Mouse (Mus musculus): ENCODE measurements around the gene Baz1b. TPM values are rescaled to one million over a fixed set of nuclear protein-coding genes. Genes with fewer than 3 reads are reported as not detected.
A peak's percentile ranks its signal among the peaks of the same experiment; 100 is the strongest.

Gene Baz1b
- polyA plus RNA-seq, 1 experiment from 2014 or later = 83.6 TPM

DNA sequence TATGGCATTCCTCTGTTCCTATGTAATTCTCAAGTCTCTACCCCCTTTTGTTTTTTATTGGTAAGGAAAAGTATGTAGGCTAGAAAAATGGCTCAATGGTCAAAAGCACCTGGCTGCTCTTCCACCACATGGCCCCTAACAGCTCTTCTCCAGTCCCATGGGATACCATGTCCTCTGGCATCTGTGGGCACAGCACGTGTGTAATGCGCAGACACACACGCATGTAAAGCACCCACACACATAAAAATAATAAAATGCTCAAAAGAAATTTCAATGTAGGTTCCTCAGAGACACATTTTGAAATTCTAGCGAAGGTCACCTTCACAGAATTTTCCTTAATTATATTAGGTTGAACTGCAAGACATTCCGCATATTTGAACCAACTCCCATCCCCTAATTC, 17.6 kb upstream of the Baz1b start:
- no peak for DNase-seq (ENCODE audit: low spot score)
- WGBS = 91% methylated on average over 5 of the region's 5 CpGs
- H3K4me1 ChIP-seq (replicated peaks; ENCODE audit: control insufficient read depth, insufficient read depth, low read length) = 0 out of 2 replicates have a peak, but pooled peaks cover 3% of the 10 kb centered on the region
- no peaks in the 10 kb centered on the region for H3K9me3 ChIP-seq (ENCODE audit: control insufficient read depth, low read length)
- peak overlapping the region; percentile 74 for H3K4me3 ChIP-seq (ENCODE audit: low read depth, low read length)
- H3K36me3 ChIP-seq (ENCODE audit: control insufficient read depth, insufficient read depth, low read length) = no peaks in the 10 kb centered on the region
- peak overlapping the region; percentile 88 for H3K9ac ChIP-seq (ENCODE audit: low read length)
- H3K27me3 ChIP-seq (ENCODE audit: control insufficient read depth, insufficient read depth, low read length) = no peaks in the 10 kb centered on the region
- peak overlapping the region; percentile 97; the same call in 1 of the 2 replicates for H3K27ac ChIP-seq (ENCODE audit: low read depth, low read length)
- ATAC-seq (replicated peaks; ENCODE audit: low FRiP score) = no peak
- peak overlapping the region; percentile 70 for H3K4me2 ChIP-seq (ENCODE audit: low read depth, low read length, severe bottlenecking)

DNA sequence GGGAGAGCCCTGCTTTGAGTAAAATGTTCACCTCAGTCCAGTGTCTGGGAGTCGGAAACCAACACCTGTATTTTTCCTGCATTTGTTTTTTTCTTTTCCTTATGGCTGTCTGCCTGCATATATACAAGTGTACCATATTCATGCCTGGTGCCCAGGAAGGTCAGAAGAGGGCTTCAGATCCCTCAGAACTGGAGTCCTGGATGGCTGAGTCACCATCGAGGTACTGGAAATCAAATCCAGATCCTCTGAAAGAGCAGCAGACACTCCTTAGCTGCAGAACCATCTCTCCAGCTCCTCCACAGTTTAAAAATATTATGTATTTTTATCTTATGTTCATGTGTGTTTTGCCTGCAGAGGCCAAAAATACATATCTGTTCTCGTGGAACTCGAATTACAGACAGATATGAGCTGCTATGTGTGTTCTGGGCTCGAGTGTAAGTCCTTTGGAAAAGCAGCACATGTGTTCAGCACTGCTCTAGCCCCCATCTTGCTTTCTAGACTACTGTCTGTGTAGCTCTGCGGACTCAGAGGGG, 15.3 kb upstream of the Baz1b start:
- Histone ChIP-seq H3K27ac (ENCODE audit: low read depth, low read length) (no peak overlapping the region), H3K4me2 (ENCODE audit: low read depth, low read length, severe bottlenecking) (no peak overlapping the region), H3K9me3 (ENCODE audit: control insufficient read depth, low read length) (no peaks in the 10 kb centered on the region), H3K27me3 (ENCODE audit: control insufficient read depth, insufficient read depth, low read length) (no peaks in the 10 kb centered on the region), H3K4me1 (replicated peaks; ENCODE audit: control insufficient read depth, insufficient read depth, low read length) (0 out of 2 replicates have a peak, but pooled peaks cover 3% of the 10 kb centered on the region), H3K9ac (ENCODE audit: low read length) (no peak overlapping the region), H3K4me3 (ENCODE audit: low read depth, low read length) (no peak overlapping the region), H3K36me3 (ENCODE audit: control insufficient read depth, insufficient read depth, low read length) (no peaks in the 10 kb centered on the region; the same call in 1 of the 2 replicates)
- 88% methylated on average over 6 of the region's 6 CpGs for WGBS
- no peak for DNase-seq (ENCODE audit: low spot score)
- ATAC-seq (replicated peaks; ENCODE audit: low FRiP score) = no peak

DNA sequence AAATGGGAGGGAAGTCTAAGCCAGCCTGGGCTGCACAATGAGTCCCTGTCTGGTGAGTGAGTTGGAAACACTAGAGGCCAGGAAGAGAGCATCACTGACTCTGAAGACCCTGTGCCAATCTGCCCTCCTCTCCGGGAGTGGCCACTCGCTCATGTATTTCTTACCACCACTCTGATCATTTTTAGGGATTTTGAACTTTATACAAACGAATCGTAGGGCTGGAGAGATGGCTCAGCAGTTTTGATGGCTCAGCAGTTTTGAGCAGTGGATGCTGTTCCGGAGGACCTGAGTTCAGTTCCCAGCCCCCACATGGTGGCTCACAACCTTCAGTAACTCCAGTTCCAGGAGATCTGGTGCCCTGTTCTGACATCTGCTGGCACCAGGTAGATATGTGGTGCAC, 14.1 kb upstream of the Baz1b start:
- H3K36me3 ChIP-seq (ENCODE audit: control insufficient read depth, insufficient read depth, low read length) = no peaks in the 10 kb centered on the region; the same call in 1 of the 2 replicates

DNA sequence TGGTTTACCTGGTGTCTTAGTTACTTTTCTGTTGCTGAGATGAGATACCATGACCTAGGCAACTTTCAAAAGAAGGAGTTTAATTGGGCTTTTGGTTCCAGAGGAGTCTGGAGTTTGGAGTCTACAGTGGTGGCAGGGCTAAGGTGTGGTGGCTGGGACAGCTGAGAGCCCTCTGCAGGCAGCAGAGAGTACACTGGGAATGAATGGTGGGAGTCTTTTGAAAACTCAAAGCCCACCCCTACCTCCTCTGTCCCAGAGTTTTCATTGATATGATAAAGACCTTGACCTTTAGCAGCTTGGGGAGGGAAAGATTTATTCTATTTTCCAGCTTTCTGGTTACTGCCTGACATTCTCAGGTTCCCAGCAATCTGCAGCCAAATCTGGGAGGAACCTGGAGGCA, 12.0 kb upstream of the Baz1b start:
- no peak overlapping the region for H3K9ac ChIP-seq (ENCODE audit: low read length)
- no peaks in the 10 kb centered on the region for H3K9me3 ChIP-seq (ENCODE audit: control insufficient read depth, low read length)
- DNase-seq (ENCODE audit: low spot score) = no peak
- peaks cover 7% of the 10 kb centered on the region; the same call in 1 of the 2 replicates for H3K36me3 ChIP-seq (ENCODE audit: control insufficient read depth, insufficient read depth, low read length)
- no peak for ATAC-seq (replicated peaks; ENCODE audit: low FRiP score)
- no peak overlapping the region for H3K4me2 ChIP-seq (ENCODE audit: low read depth, low read length, severe bottlenecking)
- no peaks in the 10 kb centered on the region for H3K27me3 ChIP-seq (ENCODE audit: control insufficient read depth, insufficient read depth, low read length)
- no peaks in the 10 kb centered on the region for H3K4me1 ChIP-seq (replicated peaks; ENCODE audit: control insufficient read depth, insufficient read depth, low read length)
- no peak overlapping the region for H3K27ac ChIP-seq (ENCODE audit: low read depth, low read length)
- no peak overlapping the region for H3K4me3 ChIP-seq (ENCODE audit: low read depth, low read length)

More for the DNA sequence above, 14.1 kb upstream of the Baz1b start:
- no peak overlapping the region for H3K4me2 ChIP-seq (ENCODE audit: low read depth, low read length, severe bottlenecking)
- H3K4me1 ChIP-seq (replicated peaks; ENCODE audit: control insufficient read depth, insufficient read depth, low read length) = 0 out of 2 replicates have a peak, but pooled peaks cover under 1% of the 10 kb centered on the region
- H3K9me3 ChIP-seq (ENCODE audit: control insufficient read depth, low read length) = no peaks in the 10 kb centered on the region
- H3K27ac ChIP-seq (ENCODE audit: low read depth, low read length) = no peak overlapping the region
- no peak for ATAC-seq (replicated peaks; ENCODE audit: low FRiP score)
- 93% methylated on average over 5 of the region's 5 CpGs for WGBS
- H3K27me3 ChIP-seq (ENCODE audit: control insufficient read depth, insufficient read depth, low read length) = no peaks in the 10 kb centered on the region
- H3K9ac ChIP-seq (ENCODE audit: low read length) = no peak overlapping the region
- no peak for DNase-seq (ENCODE audit: low spot score)
- no peak overlapping the region for H3K4me3 ChIP-seq (ENCODE audit: low read depth, low read length)

DNA sequence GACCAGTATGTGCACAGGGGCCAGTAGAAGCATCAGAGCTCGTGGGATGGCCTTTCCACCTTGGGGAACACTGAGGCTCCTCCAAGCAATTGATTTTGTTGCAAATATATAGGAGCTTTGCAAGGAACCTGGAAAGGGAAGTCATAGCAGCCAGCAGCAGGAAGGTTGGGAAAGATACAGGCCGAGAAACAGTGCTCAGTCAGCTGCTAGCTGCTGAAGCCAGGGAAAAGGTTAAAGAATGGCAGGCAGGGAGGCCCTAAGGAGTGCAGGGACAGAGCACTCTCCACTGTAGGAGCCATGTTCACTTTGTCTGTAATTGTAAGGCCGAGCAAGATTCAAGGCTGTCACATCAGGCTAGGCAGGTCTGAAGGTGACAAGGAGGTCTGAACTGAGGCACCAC, 8.5 kb upstream of the Baz1b start:
- DNase-seq (ENCODE audit: low spot score) = no peak
- Histone ChIP-seq H3K36me3 (ENCODE audit: control insufficient read depth, insufficient read depth, low read length) (peaks cover 19% of the 10 kb centered on the region), H3K4me1 (replicated peaks; ENCODE audit: control insufficient read depth, insufficient read depth, low read length) (no peaks in the 10 kb centered on the region), H3K27me3 (ENCODE audit: control insufficient read depth, insufficient read depth, low read length) (no peaks in the 10 kb centered on the region), H3K27ac (ENCODE audit: low read depth, low read length) (no peak overlapping the region), H3K4me2 (ENCODE audit: low read depth, low read length, severe bottlenecking) (no peak overlapping the region), H3K4me3 (ENCODE audit: low read depth, low read length) (no peak overlapping the region), H3K9ac (ENCODE audit: low read length) (no peak overlapping the region), H3K9me3 (ENCODE audit: control insufficient read depth, low read length) (no peaks in the 10 kb centered on the region)
- no peak for ATAC-seq (replicated peaks; ENCODE audit: low FRiP score)
- WGBS = 80% methylated on average over 3 of the region's 3 CpGs

DNA sequence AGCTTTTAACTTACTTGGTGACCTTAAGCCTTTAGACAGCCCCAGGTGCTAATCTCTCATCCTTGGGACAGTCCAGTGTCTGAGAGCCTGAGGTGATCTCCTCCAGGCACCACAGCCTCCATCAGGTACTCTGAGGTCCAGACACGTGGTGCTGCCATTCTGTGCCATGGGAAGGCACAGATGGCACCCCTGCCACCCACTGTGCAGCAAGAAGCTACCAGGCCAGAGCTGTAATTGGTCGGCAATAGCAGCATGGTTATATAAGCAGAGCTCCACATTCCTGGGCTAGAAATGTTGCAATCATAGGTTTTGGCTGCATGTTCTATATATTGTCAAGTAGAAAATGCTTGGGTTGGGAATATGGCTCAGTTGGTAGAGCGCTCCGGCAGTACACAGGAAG, 8.1 kb upstream of the Baz1b start:
- Histone ChIP-seq H3K9me3 (ENCODE audit: control insufficient read depth, low read length) (no peaks in the 10 kb centered on the region), H3K9ac (ENCODE audit: low read length) (no peak overlapping the region), H3K36me3 (ENCODE audit: control insufficient read depth, insufficient read depth, low read length) (peaks cover 19% of the 10 kb centered on the region), H3K27me3 (ENCODE audit: control insufficient read depth, insufficient read depth, low read length) (no peaks in the 10 kb centered on the region), H3K27ac (ENCODE audit: low read depth, low read length) (no peak overlapping the region), H3K4me3 (ENCODE audit: low read depth, low read length) (no peak overlapping the region), H3K4me1 (replicated peaks; ENCODE audit: control insufficient read depth, insufficient read depth, low read length) (no peaks in the 10 kb centered on the region), H3K4me2 (ENCODE audit: low read depth, low read length, severe bottlenecking) (no peak overlapping the region)
- DNase-seq (ENCODE audit: low spot score) = no peak
- ATAC-seq (replicated peaks; ENCODE audit: low FRiP score) = no peak
- 89% methylated on average over 4 of the region's 4 CpGs for WGBS

DNA sequence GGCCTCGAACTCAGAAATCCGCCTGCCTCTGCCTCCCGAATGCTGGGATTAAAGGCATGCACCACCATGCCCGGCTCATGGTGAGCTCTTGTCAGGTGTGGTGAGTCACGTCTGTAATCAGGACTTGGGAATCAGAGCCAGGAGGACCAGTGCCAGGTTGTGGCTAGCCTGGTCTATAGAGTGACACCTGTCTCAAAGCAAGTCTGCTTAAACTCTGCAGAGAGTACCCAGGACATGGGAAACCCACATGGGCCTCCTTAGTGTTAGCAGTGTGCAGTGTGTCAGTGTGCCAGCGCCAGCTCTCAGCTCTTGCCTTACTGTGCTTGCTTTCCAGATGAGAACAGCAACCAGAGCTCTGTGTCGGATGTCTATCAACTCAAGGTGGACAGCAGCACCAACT, 7.4 kb upstream of the Baz1b start:
- Histone ChIP-seq H3K9ac (ENCODE audit: low read length) (no peak overlapping the region), H3K4me2 (ENCODE audit: low read depth, low read length, severe bottlenecking) (no peak overlapping the region), H3K4me3 (ENCODE audit: low read depth, low read length) (no peak overlapping the region), H3K36me3 (ENCODE audit: control insufficient read depth, insufficient read depth, low read length) (peaks cover 19% of the 10 kb centered on the region), H3K9me3 (ENCODE audit: control insufficient read depth, low read length) (no peaks in the 10 kb centered on the region), H3K27ac (ENCODE audit: low read depth, low read length) (no peak overlapping the region), H3K4me1 (replicated peaks; ENCODE audit: control insufficient read depth, insufficient read depth, low read length) (no peaks in the 10 kb centered on the region), H3K27me3 (ENCODE audit: control insufficient read depth, insufficient read depth, low read length) (no peaks in the 10 kb centered on the region)
- WGBS = 89% methylated on average over 7 of the region's 7 CpGs
- ATAC-seq (replicated peaks; ENCODE audit: low FRiP score) = no peak
- DNase-seq (ENCODE audit: low spot score) = no peak

DNA sequence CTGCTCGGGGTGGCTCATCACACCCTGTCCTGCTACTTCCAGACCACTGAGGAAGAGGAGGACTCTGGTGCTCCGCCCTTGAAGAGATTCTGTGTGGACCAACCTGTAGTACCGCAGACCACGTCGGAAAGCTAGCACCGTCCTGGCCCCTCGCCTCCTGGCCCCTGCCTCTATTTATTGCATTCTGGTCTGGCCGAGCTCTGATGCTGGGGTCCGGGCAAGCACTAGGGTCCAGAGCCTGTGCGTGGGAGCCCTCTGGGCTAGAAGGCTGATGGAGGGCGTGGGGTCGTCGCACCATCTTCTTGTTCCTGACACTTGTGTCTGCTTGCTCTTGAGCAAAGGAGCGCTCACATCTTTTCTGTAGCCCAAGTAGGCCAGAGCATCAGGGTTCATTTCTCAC, 6.3 kb upstream of the Baz1b start:
- Histone ChIP-seq H3K9ac (ENCODE audit: low read length) (no peak overlapping the region), H3K9me3 (ENCODE audit: control insufficient read depth, low read length) (no peaks in the 10 kb centered on the region), H3K4me1 (replicated peaks; ENCODE audit: control insufficient read depth, insufficient read depth, low read length) (no peaks in the 10 kb centered on the region), H3K36me3 (ENCODE audit: control insufficient read depth, insufficient read depth, low read length) (peaks cover 19% of the 10 kb centered on the region), H3K27ac (ENCODE audit: low read depth, low read length) (no peak overlapping the region), H3K4me3 (ENCODE audit: low read depth, low read length) (no peak overlapping the region), H3K4me2 (ENCODE audit: low read depth, low read length, severe bottlenecking) (no peak overlapping the region), H3K27me3 (ENCODE audit: control insufficient read depth, insufficient read depth, low read length) (no peaks in the 10 kb centered on the region)
- no peak for DNase-seq (ENCODE audit: low spot score)
- no peak for ATAC-seq (replicated peaks; ENCODE audit: low FRiP score)
- 96% methylated on average over 14 of the region's 14 CpGs for WGBS

DNA sequence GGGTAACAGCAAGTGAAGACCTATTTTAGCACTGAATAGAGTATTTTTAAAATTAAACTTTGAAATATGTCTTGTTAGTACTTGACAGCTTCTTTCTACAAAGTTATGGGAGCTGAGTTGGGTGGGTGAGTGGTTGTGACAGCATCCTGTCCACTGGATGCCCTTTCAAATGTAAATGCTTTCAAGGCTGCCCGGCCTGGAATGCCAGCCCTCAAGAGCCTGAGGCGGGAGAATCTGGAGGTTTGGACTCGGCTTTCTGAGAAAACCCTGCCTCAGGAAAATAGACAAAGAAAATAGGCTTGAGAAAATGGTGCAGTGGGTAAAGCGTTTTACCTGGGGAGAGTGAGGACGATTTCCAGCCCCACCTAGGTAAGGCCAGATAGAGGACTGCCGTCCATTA, 5.3 kb upstream of the Baz1b start:
- Histone ChIP-seq H3K4me2 (ENCODE audit: low read depth, low read length, severe bottlenecking) (no peak overlapping the region), H3K27ac (ENCODE audit: low read depth, low read length) (no peak overlapping the region), H3K9ac (ENCODE audit: low read length) (no peak overlapping the region), H3K27me3 (ENCODE audit: control insufficient read depth, insufficient read depth, low read length) (no peaks in the 10 kb centered on the region), H3K9me3 (ENCODE audit: control insufficient read depth, low read length) (no peaks in the 10 kb centered on the region), H3K36me3 (ENCODE audit: control insufficient read depth, insufficient read depth, low read length) (peaks cover 19% of the 10 kb centered on the region), H3K4me1 (replicated peaks; ENCODE audit: control insufficient read depth, insufficient read depth, low read length) (no peaks in the 10 kb centered on the region; the same call in 1 of the 2 replicates), H3K4me3 (ENCODE audit: low read depth, low read length) (no peak overlapping the region)
- no peak for DNase-seq (ENCODE audit: low spot score)
- no peak for ATAC-seq (replicated peaks; ENCODE audit: low FRiP score)
- 77% methylated on average over 6 of the region's 6 CpGs for WGBS

Data from forebrain, embryonic 11.5 days (tissue).